Mouse (Mus musculus): Measurements from ENCODE around the gene Nol7. TPM values are rescaled to one million over a fixed set of nuclear protein-coding genes. Genes with fewer than 3 reads are reported as not detected.

Nol7 gene
- polyA plus RNA-seq, 1 experiment from 2014 or later = 119 TPM

GRCm38 (mm10) chr13:43364985-43365824 is 33.0 kb upstream of the Nol7 start, which contains the start of gene Sirt5:
TSS of gene Sirt5 (plus strand) at chr13:43365496.
- Histone ChIP-seq H3K27ac (ENCODE audit: low read length) (peak within 1 kb of the TSS; percentile 29; the same call in 1 of the 2 replicates), H3K4me2 (ENCODE audit: low read depth, low read length) (peak within 1 kb of the TSS; percentile 79), H3K4me3 (replicated peaks; ENCODE audit: low read length) (peak within 1 kb of the TSS; percentile 72), H3K36me3 (ENCODE audit: control insufficient read depth, insufficient read depth, low read length) (no peaks in the 10 kb centered on the region), H3K27me3 (ENCODE audit: control insufficient read depth, insufficient read depth, low read length) (no peaks in the 10 kb centered on the region), H3K9ac (ENCODE audit: low read length) (peak within 1 kb of the TSS; percentile 82), H3K9me3 (replicated peaks; ENCODE audit: control insufficient read depth, low read length) (no peaks in the 10 kb centered on the region), H3K4me1 (ENCODE audit: control insufficient read depth, insufficient read depth, low read length) (0 out of 2 replicates have a peak, but pooled peaks cover 6% of the 10 kb centered on the region)
- peak; percentile 92 for ATAC-seq (ENCODE audit: insufficient read depth, low FRiP score)
- WGBS = 14% methylated on average over 42 of the region's 42 CpGs

- WGBS = 6% methylated on average over 11 of the region's 11 CpGs
- peak overlapping the region; percentile 82 for H3K9ac ChIP-seq (ENCODE audit: low read length)
- 0 out of 2 replicates have a peak, but pooled peaks cover under 1% of the 10 kb centered on the region for H3K36me3 ChIP-seq (ENCODE audit: control insufficient read depth, insufficient read depth, low read length)
- peak overlapping the region; percentile 79 for H3K4me2 ChIP-seq (ENCODE audit: low read depth, low read length)
- H3K27me3 ChIP-seq (ENCODE audit: control insufficient read depth, insufficient read depth, low read length) = no peaks in the 10 kb centered on the region
- ATAC-seq (ENCODE audit: insufficient read depth, low FRiP score) = peak; percentile 50; the same call in 1 of the 2 replicates
- H3K4me1 ChIP-seq (ENCODE audit: control insufficient read depth, insufficient read depth, low read length) = 0 out of 2 replicates have a peak, but pooled peaks cover 6% of the 10 kb centered on the region
- peak overlapping the region; percentile 72 for H3K4me3 ChIP-seq (replicated peaks; ENCODE audit: low read length)
- peak overlapping the region; percentile 29; the same call in 1 of the 2 replicates for H3K27ac ChIP-seq (ENCODE audit: low read length)
- no peaks in the 10 kb centered on the region for H3K9me3 ChIP-seq (replicated peaks; ENCODE audit: control insufficient read depth, low read length)
Observed at GRCm38 (mm10) chr13:43365825-43366184, 32.4 kb upstream of the Nol7 start.

GRCm38 (mm10) chr13:43370063-43370462 is 28.1 kb upstream of the Nol7 start:
- no peak overlapping the region for H3K27ac ChIP-seq (ENCODE audit: low read length)
- H3K36me3 ChIP-seq (ENCODE audit: control insufficient read depth, insufficient read depth, low read length) = peaks cover 18% of the 10 kb centered on the region
- no peak overlapping the region for H3K4me2 ChIP-seq (ENCODE audit: low read depth, low read length)
- 61% methylated on average over 6 of the region's 6 CpGs for WGBS
- 0 out of 2 replicates have a peak, but pooled peaks cover 5% of the 10 kb centered on the region for H3K4me1 ChIP-seq (ENCODE audit: control insufficient read depth, insufficient read depth, low read length)
- H3K4me3 ChIP-seq (replicated peaks; ENCODE audit: low read length) = no peak overlapping the region
- no peak for ATAC-seq (ENCODE audit: insufficient read depth, low FRiP score)
- H3K27me3 ChIP-seq (ENCODE audit: control insufficient read depth, insufficient read depth, low read length) = no peaks in the 10 kb centered on the region
- no peak overlapping the region for H3K9ac ChIP-seq (ENCODE audit: low read length)
- peaks cover 3% of the 10 kb centered on the region; the same call in 1 of the 2 replicates for H3K9me3 ChIP-seq (replicated peaks; ENCODE audit: control insufficient read depth, low read length)

- Histone ChIP-seq H3K27ac (ENCODE audit: low read length) (no peak overlapping the region), H3K4me3 (replicated peaks; ENCODE audit: low read length) (no peak overlapping the region), H3K9me3 (replicated peaks; ENCODE audit: control insufficient read depth, low read length) (peaks cover 3% of the 10 kb centered on the region; the same call in 1 of the 2 replicates), H3K9ac (ENCODE audit: low read length) (no peak overlapping the region), H3K4me1 (ENCODE audit: control insufficient read depth, insufficient read depth, low read length) (no peaks in the 10 kb centered on the region), H3K36me3 (ENCODE audit: control insufficient read depth, insufficient read depth, low read length) (peaks cover 18% of the 10 kb centered on the region), H3K4me2 (ENCODE audit: low read depth, low read length) (no peak overlapping the region), H3K27me3 (ENCODE audit: control insufficient read depth, insufficient read depth, low read length) (no peaks in the 10 kb centered on the region)
- ATAC-seq (ENCODE audit: insufficient read depth, low FRiP score) = no peak
- WGBS = 84% methylated on average over 1 of the region's 1 CpGs
Observed at GRCm38 (mm10) chr13:43372892-43373291, 25.3 kb upstream of the Nol7 start.

- no peak overlapping the region for H3K9ac ChIP-seq (ENCODE audit: low read length)
- no peak overlapping the region for H3K4me3 ChIP-seq (replicated peaks; ENCODE audit: low read length)
- no peak overlapping the region for H3K27ac ChIP-seq (ENCODE audit: low read length)
- no peaks in the 10 kb centered on the region for H3K4me1 ChIP-seq (ENCODE audit: control insufficient read depth, insufficient read depth, low read length)
- H3K36me3 ChIP-seq (ENCODE audit: control insufficient read depth, insufficient read depth, low read length) = peaks cover 18% of the 10 kb centered on the region
- H3K4me2 ChIP-seq (ENCODE audit: low read depth, low read length) = no peak overlapping the region
- WGBS = 77% methylated on average over 10 of the region's 10 CpGs
- no peak for ATAC-seq (ENCODE audit: insufficient read depth, low FRiP score)
- H3K9me3 ChIP-seq (replicated peaks; ENCODE audit: control insufficient read depth, low read length) = peaks cover 3% of the 10 kb centered on the region; the same call in 1 of the 2 replicates
- H3K27me3 ChIP-seq (ENCODE audit: control insufficient read depth, insufficient read depth, low read length) = no peaks in the 10 kb centered on the region
Observed at GRCm38 (mm10) chr13:43374205-43374604, 24.0 kb upstream of the Nol7 start.

GRCm38 (mm10) chr13:43374918-43375432 is 23.2 kb upstream of the Nol7 start:
- Histone ChIP-seq H3K4me1 (ENCODE audit: control insufficient read depth, insufficient read depth, low read length) (no peaks in the 10 kb centered on the region), H3K36me3 (ENCODE audit: control insufficient read depth, insufficient read depth, low read length) (peaks cover 18% of the 10 kb centered on the region), H3K4me2 (ENCODE audit: low read depth, low read length) (no peak overlapping the region), H3K9me3 (replicated peaks; ENCODE audit: control insufficient read depth, low read length) (peaks cover 3% of the 10 kb centered on the region; the same call in 1 of the 2 replicates), H3K4me3 (replicated peaks; ENCODE audit: low read length) (no peak overlapping the region), H3K27me3 (ENCODE audit: control insufficient read depth, insufficient read depth, low read length) (no peaks in the 10 kb centered on the region), H3K9ac (ENCODE audit: low read length) (no peak overlapping the region), H3K27ac (ENCODE audit: low read length) (no peak overlapping the region)
- ATAC-seq (ENCODE audit: insufficient read depth, low FRiP score) = no peak
- 75% methylated on average over 2 of the region's 2 CpGs for WGBS

GRCm38 (mm10) chr13:43379989-43380388 is 18.2 kb upstream of the Nol7 start:
- H3K27ac ChIP-seq (ENCODE audit: low read length) = no peak overlapping the region
- H3K9ac ChIP-seq (ENCODE audit: low read length) = no peak overlapping the region
- H3K27me3 ChIP-seq (ENCODE audit: control insufficient read depth, insufficient read depth, low read length) = no peaks in the 10 kb centered on the region
- H3K36me3 ChIP-seq (ENCODE audit: control insufficient read depth, insufficient read depth, low read length) = no peaks in the 10 kb centered on the region
- no peak for ATAC-seq (ENCODE audit: insufficient read depth, low FRiP score)
- H3K4me1 ChIP-seq (ENCODE audit: control insufficient read depth, insufficient read depth, low read length) = no peaks in the 10 kb centered on the region
- no peaks in the 10 kb centered on the region for H3K9me3 ChIP-seq (replicated peaks; ENCODE audit: control insufficient read depth, low read length)
- no peak overlapping the region for H3K4me3 ChIP-seq (replicated peaks; ENCODE audit: low read length)
- WGBS = 53% methylated on average over 3 of the region's 3 CpGs
- H3K4me2 ChIP-seq (ENCODE audit: low read depth, low read length) = no peak overlapping the region

- no peak overlapping the region for H3K27ac ChIP-seq (ENCODE audit: low read length)
- 95% methylated on average over 10 of the region's 10 CpGs for WGBS
- no peak overlapping the region for H3K9ac ChIP-seq (ENCODE audit: low read length)
- no peaks in the 10 kb centered on the region for H3K9me3 ChIP-seq (replicated peaks; ENCODE audit: control insufficient read depth, low read length)
- no peaks in the 10 kb centered on the region for H3K4me1 ChIP-seq (ENCODE audit: control insufficient read depth, insufficient read depth, low read length)
- H3K36me3 ChIP-seq (ENCODE audit: control insufficient read depth, insufficient read depth, low read length) = peaks cover 4% of the 10 kb centered on the region; the same call in 1 of the 2 replicates
- no peak overlapping the region for H3K4me3 ChIP-seq (replicated peaks; ENCODE audit: low read length)
- no peaks in the 10 kb centered on the region for H3K27me3 ChIP-seq (ENCODE audit: control insufficient read depth, insufficient read depth, low read length)
- H3K4me2 ChIP-seq (ENCODE audit: low read depth, low read length) = no peak overlapping the region
- ATAC-seq (ENCODE audit: insufficient read depth, low FRiP score) = no peak
Observed at GRCm38 (mm10) chr13:43385321-43385720, 12.9 kb upstream of the Nol7 start.

- peak overlapping the region; percentile 79 for H3K4me3 ChIP-seq (replicated peaks; ENCODE audit: low read length)
- ATAC-seq (ENCODE audit: insufficient read depth, low FRiP score) = no peak
- H3K9me3 ChIP-seq (replicated peaks; ENCODE audit: control insufficient read depth, low read length) = no peaks in the 10 kb centered on the region
- H3K27ac ChIP-seq (ENCODE audit: low read length) = no peak overlapping the region
- H3K36me3 ChIP-seq (ENCODE audit: control insufficient read depth, insufficient read depth, low read length) = peaks cover 8% of the 10 kb centered on the region; the same call in 1 of the 2 replicates
- 48% methylated on average over 15 of the region's 17 CpGs for WGBS
- H3K9ac ChIP-seq (ENCODE audit: low read length) = no peak overlapping the region
- H3K27me3 ChIP-seq (ENCODE audit: control insufficient read depth, insufficient read depth, low read length) = no peaks in the 10 kb centered on the region
- H3K4me2 ChIP-seq (ENCODE audit: low read depth, low read length) = peak overlapping the region; percentile 68
- H3K4me1 ChIP-seq (ENCODE audit: control insufficient read depth, insufficient read depth, low read length) = peaks cover 11% of the 10 kb centered on the region
Observed at GRCm38 (mm10) chr13:43397700-43398296, 392 bp upstream of the Nol7 start.

Data from stomach, embryonic 16.5 days (tissue).